Mouse (Mus musculus) layer of hippocampus, postnatal 10 days (tissue): ENCODE data around the gene Uqcr11. TPM values are rescaled to one million over a fixed set of nuclear protein-coding genes. Genes with fewer than 3 reads are reported as not detected.

Experiments used
- DNase-seq, 2 experiments: peaks; one replicate each; pipeline ENCODE4 v3.0.0; 2021; ENCODE audit warnings: low spot score in 2 of 2
- microRNA-seq, 2 experiments: library from miRNA; unstranded; fragments of <30 nt; microRNA quantifications; one replicate each; pipeline ENCODE4 v1.2.0; 2021
- total RNA-seq, 2 experiments: library from RNA; stranded (reverse); gene quantifications; 2 replicates each; pipeline ENCODE4 v1.2.3; 2021

Gene Uqcr11
- total RNA-seq, 2 experiments from 2014 or later: 503 to 527 TPM

DNA sequence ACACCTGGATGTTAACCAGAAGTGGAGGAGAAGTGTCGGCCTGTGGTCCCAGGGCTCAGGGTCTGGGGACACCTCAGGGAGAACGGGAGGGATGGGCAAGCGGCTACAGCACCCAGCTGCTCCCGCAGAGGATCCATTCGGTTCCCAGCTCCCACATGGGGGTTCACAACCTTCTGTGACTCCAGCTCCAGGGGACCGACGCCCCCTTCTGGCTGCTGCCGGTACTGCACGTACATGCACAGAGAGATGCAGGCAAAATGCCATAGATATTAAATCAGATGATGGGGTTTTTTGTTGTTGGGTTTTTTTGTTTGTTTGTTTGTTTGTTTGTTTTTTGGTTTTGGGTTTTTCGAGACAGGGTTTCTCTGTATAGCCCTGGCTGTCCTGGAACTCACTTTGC lies 28.9 kb downstream of the Uqcr11 start:
- peak in 1 of 2 experiments; percentile 49 for DNase-seq

DNA sequence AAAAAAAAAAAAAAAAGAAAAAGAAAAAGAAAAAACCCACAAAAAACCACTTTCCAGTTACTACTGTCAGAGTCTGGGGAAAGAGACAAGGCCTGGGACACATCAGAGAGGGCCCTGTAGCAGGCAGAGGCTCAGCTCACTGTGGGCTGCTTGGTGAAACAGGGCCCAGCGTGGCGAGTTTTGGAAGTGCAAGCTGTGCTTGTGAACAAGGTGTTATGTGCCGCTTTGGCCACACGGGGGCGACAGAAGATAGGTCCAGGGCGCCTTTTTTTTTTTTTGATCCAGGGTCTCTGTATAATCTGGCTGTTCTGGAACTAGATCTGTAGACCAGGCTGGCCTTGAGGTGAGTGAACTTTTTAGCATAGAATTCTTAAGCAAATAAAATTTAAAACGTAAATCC lies 30.5 kb downstream of the Uqcr11 start:
- peak; percentile 98 for DNase-seq

DNA sequence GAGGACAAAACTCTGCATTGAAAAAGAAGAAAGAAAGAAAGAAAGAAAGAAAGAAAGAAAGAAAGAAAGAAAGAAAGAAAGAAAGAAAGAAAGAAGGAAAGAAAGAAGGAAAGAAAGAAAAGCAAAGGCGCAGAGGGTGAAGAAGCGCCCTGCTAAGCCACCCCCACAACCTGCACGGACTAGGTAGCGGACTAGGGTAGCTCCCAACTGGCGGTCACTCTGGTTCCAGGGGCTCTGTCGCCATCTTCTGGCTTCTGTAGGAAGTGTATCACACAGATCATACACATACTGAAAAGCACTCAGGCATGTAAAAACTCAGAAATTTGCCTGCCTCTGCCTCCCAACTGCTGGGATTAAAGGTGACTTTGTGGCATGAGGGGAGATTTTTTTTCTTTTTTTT lies 32.6 kb downstream of the Uqcr11 start:
- DNase-seq: peak; percentile 82 to 84

DNA sequence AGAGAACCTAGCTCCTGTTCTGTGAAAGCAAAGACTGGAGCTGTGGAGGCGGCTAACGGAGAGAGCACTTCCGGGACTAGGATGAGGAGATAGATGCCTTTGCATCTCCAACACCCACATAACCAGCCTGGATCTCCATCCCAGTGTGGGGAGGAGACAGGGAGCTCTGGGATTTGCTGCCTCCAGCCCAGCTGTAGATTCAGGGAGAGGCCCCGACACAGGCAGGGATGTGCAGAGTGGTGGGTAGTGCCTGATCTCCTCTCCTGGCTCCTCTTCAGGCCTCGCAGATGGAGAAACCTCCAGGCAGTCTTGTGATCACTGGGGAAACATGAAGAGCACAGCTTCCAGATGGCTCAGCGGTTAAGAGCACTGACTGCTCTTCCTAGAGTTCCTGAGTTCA lies 33.9 kb downstream of the Uqcr11 start:
- DNase-seq: no peak

DNA sequence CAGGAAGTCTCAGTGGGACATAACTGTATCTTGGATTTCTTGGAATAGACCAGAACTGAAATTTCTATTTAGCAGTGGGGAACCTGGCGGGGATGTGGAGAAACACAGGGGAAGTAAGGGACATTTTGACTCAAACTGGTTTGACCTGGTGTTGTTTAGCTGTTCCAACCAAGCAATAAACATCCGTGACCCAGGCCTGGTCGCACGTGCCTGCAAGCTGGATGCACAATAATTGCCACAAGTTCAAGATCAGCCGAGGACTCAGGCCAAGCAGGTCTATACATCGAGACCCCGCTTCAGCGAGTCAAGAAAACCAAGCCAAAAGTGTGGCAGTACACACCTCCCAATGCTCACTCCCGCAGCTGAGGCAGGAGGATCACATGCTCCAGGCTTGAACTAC lies 34.6 kb downstream of the Uqcr11 start:
- DNase-seq: no peak

DNA sequence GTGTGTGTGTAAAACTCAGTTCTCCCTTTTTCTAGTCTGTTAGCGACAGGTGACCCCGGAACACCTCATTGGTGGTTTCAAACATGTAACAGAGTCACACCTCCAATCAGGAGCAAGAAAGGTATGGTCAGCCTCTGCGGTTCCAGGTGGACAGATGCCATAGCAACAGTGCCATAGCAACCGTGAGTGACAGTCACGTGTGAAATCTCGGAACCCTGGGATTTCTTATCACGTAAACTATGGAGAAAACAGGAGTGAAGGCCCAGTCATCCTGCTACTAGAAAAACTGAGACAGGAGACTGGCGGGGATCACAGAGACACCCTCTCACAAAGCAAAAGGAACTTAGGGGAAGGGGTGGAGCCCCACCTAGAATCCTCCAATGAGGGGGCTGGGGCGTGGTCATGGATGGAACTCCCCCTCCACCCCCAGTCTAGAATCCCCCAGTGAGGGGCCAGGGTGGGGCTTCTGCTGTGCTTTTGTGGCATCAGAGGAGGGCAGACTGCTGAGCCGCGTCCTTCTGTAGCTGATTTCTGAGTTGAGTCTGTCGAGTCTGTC lies 35.1 kb downstream of the Uqcr11 start:
- peak; percentile 55 to 60 for DNase-seq

DNA sequence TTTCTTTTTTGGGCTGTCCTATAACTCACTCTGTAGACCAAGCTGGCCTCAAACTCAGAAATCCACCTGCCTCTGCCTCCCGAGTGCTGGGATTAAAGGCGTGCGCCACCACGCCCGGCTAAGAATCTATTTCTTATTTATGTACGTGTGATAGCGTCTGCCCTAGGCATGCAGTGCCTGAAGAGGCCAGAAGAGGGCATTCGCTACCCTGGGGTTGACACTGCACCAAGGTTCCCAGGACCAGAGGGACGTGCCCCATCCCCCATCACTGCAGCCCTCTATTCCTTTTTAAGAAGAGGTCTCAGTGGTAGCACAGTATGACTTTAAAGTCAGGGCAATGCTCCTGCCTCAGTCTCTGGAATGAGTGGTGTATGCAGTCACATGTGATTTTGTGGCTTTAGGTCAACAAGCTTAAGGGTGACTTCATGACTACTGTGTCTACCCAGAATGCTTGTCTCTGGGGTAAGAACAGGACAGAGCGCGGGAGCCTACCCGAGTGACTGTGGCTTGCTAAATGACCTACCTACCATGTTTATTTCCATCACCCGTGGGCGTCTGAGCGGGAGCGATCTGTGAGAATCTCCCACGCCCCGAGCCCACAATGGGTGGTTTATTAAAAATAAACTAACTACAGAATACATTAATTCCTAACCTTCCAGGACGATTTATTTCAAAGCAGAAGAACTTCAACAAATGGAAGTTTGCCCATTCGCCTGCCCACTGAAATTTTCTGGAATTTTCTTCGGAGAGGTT lies 36.5 kb downstream of the Uqcr11 start:
- no peak for DNase-seq

DNA sequence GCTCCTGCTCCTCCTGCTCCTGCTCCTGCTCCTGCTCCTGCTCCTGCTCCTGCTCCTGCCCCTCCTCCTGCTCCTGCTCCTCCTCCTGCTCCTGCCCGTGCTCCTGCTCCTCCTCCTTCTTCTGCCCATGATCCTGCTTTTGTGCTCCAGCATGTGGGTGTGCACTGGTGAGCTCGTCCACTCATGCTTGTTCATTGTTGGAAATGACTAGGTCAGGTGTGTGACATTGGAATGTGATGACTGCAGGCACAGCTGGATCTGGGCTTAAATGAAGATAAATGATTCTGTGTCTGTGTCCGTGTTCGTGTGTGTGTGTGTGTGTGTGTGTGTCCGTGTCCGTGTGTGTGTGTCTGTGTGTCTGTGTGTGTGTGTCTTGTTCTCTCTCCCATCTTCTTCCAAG lies 38.2 kb downstream of the Uqcr11 start:
- DNase-seq: no peak

DNA sequence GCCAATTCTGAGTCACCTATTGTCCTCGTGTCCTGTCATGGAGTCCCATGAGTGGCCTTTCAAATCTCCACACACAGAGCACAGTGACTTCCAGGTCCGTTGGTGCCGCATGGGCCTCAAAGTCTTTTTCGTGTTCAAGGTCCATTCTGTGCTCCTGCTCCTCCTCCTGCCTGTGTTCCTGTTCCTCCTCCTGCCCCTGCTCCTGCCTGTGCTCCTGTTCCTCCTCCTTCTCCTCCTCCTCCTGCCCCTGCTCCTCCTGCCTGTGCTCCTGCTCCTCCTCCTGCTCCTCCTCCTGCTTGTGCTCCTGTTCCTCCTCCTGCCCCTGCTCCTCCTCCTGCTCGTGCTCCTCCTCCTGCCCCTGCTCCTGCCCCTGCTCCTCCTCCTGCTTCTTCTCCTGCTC lies 38.7 kb downstream of the Uqcr11 start:
- DNase-seq: no peak

DNA sequence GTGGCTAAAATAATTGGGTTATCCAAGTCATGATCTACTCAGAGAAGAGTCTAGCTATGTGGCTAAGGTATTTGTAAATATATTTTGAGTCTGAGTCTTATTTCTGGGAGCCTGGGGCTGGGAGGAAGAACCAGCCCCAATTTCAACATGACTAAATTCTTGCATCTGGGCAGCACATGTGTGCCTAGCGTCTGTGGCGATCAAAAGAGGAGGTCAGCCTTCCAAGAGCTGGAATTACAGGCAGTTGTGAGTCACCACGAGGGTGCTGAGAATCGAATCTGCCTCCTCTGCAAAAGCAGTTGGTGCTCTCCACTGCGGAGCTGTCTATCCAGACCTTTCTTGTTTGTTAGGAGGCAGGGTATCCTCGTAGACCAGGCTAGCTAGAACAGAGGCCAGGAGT lies 40.9 kb downstream of the Uqcr11 start:
- DNase-seq: no peak

DNA sequence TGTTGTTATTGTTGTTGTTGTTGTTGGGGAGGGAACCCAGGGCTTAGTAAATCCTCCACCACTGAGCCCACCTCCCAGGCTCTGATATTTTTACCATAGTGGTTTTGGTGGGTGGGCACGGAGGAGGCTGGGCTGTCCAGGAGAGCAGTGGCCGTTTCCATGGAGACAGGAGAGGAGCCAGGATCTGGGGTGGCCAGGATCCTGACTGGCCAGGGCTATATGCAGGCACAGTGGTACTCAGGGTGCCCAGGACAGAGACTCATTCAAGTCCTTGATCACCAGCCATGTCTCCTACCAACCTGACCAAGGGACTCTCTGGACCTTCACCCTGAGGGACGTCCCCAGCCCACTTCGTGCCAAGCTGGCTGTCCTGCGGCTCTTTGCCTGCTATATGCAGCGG lies 42.9 kb downstream of the Uqcr11 start:
- no peak for DNase-seq

DNA sequence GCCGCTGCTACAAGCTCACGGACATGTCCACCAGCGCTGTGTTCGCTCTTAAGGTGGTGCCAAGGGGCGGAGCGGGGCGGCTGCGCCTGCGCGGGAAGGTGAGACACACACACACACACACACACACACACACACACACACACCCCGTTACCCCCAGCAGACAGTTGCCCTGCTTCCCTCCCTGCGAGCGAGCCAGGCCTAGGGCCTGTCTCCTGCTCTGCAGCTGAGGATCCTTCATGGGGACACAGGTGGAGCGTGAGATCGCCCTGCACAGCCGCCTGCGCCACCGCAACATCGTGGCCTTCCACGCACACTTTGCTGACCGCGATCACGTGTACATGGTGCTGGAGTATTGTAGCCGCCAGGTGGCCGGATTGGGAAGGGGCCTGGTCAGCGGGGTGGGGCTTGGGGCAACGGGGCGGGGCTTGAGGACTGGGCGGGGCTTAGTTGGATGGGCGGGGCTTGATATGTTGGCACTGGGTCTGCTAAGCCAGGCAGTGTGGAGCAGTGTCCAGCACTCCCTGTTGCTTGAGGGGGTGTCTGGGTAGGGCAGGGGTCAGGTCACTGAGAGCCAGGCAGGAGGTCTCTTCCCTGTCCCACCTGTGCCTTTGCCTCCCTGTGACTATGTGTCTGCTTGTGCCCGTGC lies 48.5 kb downstream of the Uqcr11 start:
- no peak for DNase-seq

DNA sequence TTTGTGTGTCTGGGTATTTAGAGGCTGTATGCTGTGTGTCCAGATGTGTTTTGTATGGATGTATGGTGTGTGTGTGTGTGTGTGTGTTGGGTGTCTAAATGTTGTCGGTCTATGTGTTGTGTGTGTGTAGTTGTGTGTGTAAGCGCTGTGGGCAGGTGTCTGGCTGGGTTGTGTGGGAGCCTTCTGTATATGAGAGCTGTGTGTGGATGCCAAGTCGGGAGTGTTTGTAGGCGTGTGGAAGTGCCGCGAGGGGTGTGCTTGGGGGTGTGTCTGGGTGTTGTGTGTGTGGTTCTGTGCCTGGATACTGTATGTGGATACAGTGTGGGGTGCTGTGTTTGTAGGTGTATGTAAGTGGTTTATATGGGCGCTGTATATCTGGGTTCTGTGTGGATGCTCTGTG lies 49.3 kb downstream of the Uqcr11 start:
- DNase-seq: no peak

DNA sequence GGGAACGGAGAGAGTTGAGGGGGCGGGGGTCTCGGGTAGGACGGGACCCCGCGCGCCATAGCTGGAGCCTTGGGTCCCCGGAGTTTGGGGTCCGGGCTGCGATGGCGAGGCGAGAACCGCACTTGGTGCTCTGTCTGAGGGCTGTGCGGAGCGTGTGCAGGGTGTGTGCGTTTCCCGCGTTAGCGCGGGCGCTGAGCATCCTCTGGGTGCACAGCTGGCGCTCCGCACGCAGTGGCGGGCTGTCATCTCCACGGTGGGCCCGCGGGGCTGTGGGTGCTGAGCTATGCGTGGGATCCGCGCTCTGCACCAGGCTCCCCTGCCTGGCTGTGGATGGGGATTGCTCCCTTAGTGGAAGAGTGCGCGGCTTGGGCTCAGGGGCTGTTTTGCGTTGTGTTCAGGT lies 49.9 kb downstream of the Uqcr11 start:
- DNase-seq: no peak

DNA sequence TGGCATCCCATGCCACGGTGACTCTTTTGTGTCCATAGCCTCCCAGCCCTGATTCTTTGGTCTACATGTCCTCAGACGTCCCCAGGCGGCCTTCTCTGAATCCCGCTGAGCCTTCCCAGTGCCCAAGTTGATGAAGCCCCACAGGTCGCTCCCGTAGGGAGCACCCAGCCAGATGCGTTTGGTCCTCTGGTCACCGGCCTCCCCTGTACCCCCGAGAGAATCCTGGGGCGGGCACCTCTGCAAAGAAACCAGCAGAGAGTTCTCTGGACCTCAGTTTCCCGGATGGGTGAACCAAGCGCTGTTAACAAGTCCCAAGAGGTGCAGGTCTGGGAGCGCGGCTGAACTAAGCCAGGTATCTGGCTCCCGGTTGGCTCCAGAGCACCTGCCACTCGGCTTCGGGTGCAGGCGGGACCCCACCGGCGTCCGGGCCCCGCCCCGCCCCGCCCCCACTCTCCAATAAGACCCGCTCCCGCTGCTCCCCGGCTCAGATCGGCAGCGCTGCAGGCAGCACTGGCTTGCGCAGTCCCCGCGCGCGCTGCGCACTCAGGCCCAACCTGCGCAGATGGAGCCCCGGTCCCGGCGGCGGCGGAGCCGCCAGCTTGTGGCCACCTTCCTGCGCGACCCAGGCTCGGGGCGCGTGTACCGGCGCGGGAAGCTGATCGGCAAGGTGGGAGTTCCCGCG lies 50.5 kb downstream of the Uqcr11 start, which contains the start of gene Plk5:
Gene Plk5 (plus strand): TSS at position 459 of the 682 bp plus-strand sequence.
- DNase-seq: no peak

DNA sequence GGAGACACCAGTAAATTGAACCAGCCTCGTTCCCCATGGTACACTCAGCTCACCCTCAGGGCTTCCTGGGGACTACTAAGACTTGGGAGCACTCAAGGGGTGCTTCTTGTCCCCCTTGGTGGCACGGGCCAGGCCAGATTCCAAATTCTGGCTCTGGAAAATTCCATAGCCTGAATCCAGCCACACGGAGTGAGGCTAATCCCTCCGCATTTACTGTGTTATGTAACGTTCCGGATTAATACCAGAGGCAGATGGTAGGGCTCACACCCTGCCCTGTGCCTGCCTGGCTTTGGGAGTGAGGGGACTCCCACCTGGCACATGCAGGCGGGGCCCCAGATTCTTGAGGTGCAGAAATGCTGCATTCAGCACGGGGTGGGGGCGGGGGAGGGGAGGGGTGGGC lies 51.2 kb downstream of the Uqcr11 start:
- DNase-seq: no peak

Small RNAs within 50 kb of the gene (microRNA-seq; reads per million reads assigned to microRNA genes)
- gene Gm22721: 0 reads per million in 2 experiments

Other genes with a start within 250 kb of the Uqcr11 start
- 100 to 1,000 TPM; 154 to 175 TPM for gene Cirbp, start 240.8 kb downstream of the Uqcr11 start, total RNA-seq
- 1 to 10 TPM; 4.3 to 6.7 TPM for gene 1600002K03Rik, start 233.9 kb downstream of the Uqcr11 start, total RNA-seq
- gene Efna2, start 227.3 kb downstream of the Uqcr11 start, total RNA-seq: 10 to 100 TPM; 16.8 to 19.8 TPM
- gene Mum1, start 180.4 kb downstream of the Uqcr11 start, total RNA-seq: 10 to 100 TPM; 40.3 to 46.6 TPM
- gene Ndufs7, start 157.7 kb downstream of the Uqcr11 start, total RNA-seq: 100 to 1,000 TPM; 143 to 152 TPM
- gene Gamt, start 145.8 kb downstream of the Uqcr11 start, total RNA-seq: 10 to 100 TPM; 27.8 to 31.5 TPM
- gene Dazap1, start 145.3 kb downstream of the Uqcr11 start, total RNA-seq: 10 to 100 TPM; 94.6 to 96.3 TPM
- 100 to 1,000 TPM; 733 to 857 TPM for gene Rps15, start 114.4 kb downstream of the Uqcr11 start, total RNA-seq
- 100 to 1,000 TPM; 179 to 181 TPM for gene Apc2, start 110.9 kb downstream of the Uqcr11 start, total RNA-seq
- 10 to 100 TPM; 19.7 to 22.2 TPM for gene 2310011J03Rik, start 86.3 kb downstream of the Uqcr11 start, total RNA-seq
- 1 to 10 TPM; 7.1 to 8.0 TPM for gene Pcsk4, start 77.3 kb downstream of the Uqcr11 start, total RNA-seq
- 10 to 100 TPM; 10.3 to 11.6 TPM for gene Reep6, start 76.9 kb downstream of the Uqcr11 start, total RNA-seq
- 1 to 10 TPM in 1 of 2 experiments, under 1 TPM in 1; 0.75 to 1.2 TPM for gene Adamtsl5, start 58.4 kb downstream of the Uqcr11 start, total RNA-seq
- 1 to 10 TPM; 1.7 to 3.8 TPM for gene Plk5, start 50.4 kb downstream of the Uqcr11 start, total RNA-seq
- 10 to 100 TPM; 33.6 to 36.6 TPM for gene Mex3d, start 19.2 kb downstream of the Uqcr11 start, total RNA-seq
- gene Mbd3, start 7.3 kb downstream of the Uqcr11 start, total RNA-seq: 100 to 1,000 TPM; 119 to 129 TPM
- gene Tcf3, start 26.8 kb upstream of the Uqcr11 start, total RNA-seq: 10 to 100 TPM; 36.1 to 42.9 TPM
- gene Onecut3, start 88.0 kb upstream of the Uqcr11 start, total RNA-seq: under 1 TPM; 0.07 TPM
- under 1 TPM; 0.21 to 0.38 TPM for gene Atp8b3, start 132.3 kb upstream of the Uqcr11 start, total RNA-seq
- gene Rexo1, start 154.7 kb upstream of the Uqcr11 start, total RNA-seq: 10 to 100 TPM; 49.5 to 53.9 TPM
- gene Klf16, start 170.5 kb upstream of the Uqcr11 start, total RNA-seq: 10 to 100 TPM; 41.8 to 43.6 TPM
- 100 to 1,000 TPM; 179 to 191 TPM for gene Abhd17a, start 183.5 kb upstream of the Uqcr11 start, total RNA-seq
- gene Scamp4, start 196.0 kb upstream of the Uqcr11 start, total RNA-seq: 10 to 100 TPM; 34.9 to 42.9 TPM
- 1 to 10 TPM; 2.1 to 4.5 TPM for gene Adat3, start 196.1 kb upstream of the Uqcr11 start, total RNA-seq
- gene Gm49322, start 199.2 kb upstream of the Uqcr11 start, total RNA-seq: 1 to 10 TPM; 2.6 to 3.0 TPM
- gene Csnk1g2, start 216.0 kb upstream of the Uqcr11 start, total RNA-seq: 100 to 1,000 TPM; 146 to 157 TPM